Mouse (Mus musculus): ENCODE measurements at regions not wholly inside any gene's neighbourhood (a gene's known extent, or its start where the extent isn't known, plus 50 kb on each side); places are given as distances from the start of the nearest gene placed in this dataset.

DNA sequence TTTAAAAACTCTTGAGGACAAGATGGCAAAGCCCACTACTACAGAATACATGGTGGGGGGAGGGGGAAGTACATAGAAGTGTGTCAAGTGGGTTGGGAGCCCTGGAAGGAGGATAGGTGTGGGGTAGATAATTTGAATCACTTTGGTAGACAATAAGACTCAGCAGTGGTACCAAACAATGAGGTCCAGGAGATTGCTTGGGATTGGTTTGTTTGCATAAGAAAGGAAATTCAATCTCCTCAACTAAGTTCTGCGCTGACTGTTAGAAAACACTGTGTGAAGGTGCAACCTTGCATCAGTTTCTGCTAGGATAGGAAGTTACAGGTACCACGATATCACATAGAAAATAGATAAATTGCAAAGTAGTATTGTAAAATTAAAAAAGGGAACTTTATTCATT lies 1595.6 kb upstream of the Pcdh7 start:
- no peak for DNase-seq

DNA sequence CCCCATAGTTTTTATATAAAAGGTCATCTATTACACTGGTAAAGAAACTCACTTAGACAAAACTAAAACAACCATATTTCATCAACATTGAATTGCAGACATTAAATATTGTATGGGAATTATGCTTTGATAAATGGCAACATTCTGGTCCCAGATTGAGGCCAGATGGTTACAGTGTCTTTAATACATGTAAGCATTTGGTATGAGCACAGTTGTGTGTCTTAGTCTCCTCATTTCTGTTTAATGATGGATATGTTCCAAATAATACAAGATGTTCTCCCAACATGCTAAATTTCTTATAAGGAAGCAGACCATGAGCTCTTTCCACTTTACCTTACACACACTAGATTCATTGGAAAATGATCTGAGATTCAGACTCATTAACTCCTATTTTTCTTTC lies 1576.2 kb upstream of the Pcdh7 start:
- DNase-seq, result peak; percentile 1
